Comparison of ENCODE assay signal across 11 mouse cellular contexts in the genomic region with DNA sequence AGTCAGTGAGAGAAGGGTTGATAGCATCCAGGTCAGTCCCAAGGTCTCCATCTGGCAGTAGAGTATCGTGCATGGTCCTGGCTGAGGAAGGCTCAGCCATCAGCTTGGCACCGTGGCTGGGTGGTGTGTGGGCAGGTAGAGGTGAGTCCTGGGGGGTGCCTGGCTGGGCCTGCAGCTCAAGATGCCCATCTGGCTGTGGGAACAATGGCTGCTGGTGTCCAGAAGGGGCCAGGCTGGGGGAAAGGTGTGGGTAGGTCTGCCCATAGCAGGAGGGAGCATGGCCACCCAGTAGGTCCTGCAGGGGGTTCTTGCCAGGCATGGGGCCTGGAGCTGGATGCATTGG. TPM values are rescaled to one million over a fixed set of nuclear protein-coding genes. Genes with fewer than 3 reads are reported as not detected.
DNase-seq lines count a peak whose midpoint lies in the region; ATAC-seq and TF ChIP-seq lines count a peak whose summit lies in the region.
"Had no signal": no experiment of that assay in that cellular context is flagged by ENCODE, and none has a peak within 500 bp of the region (broad histone marks: within the 10 kb centered on the region; RNA-seq: fewer than 3 reads in every experiment).

No protein-coding gene starts in this region.

- no peak for DNase-seq in lung, postnatal 0 days (ENCODE audit: low spot score)
- no peak for DNase-seq in left cerebral cortex, postnatal 10 days (ENCODE audit: extremely low spot score in 1 of 2, low spot score in 2 of 2)

- H3K36me3 ChIP-seq in lung, embryonic 15.5 days: no peaks in the 10 kb centered on the region
- no peaks in the 10 kb centered on the region for H3K36me3 ChIP-seq in lung, postnatal 0 days (ENCODE audit: insufficient read depth, low read length)
- H3K36me3 ChIP-seq in intestine, embryonic 15.5 days: no peaks in the 10 kb centered on the region
- no peaks in the 10 kb centered on the region for H3K36me3 ChIP-seq in neural tube, embryonic 13.5 days

- WGBS in lung, embryonic 15.5 days: 51% methylated on average over 2 of the region's 2 CpGs
- 43% methylated on average over 2 of the region's 2 CpGs for WGBS in lung, postnatal 0 days
- WGBS in intestine, embryonic 15.5 days: 52% methylated on average over 2 of the region's 2 CpGs
- WGBS in neural tube, embryonic 13.5 days: 67% methylated on average over 2 of the region's 2 CpGs

- no peak for ATAC-seq in lung, embryonic 15.5 days (ENCODE audit: borderline replicate concordance, extremely low read depth, low FRiP score, low TSS enrichment)
- no peak for ATAC-seq in lung, postnatal 0 days
- ATAC-seq in erythroblast, adult 5-6 weeks (replicated peaks; ENCODE audit: low FRiP score, poor library complexity, severe bottlenecking): peak; percentile 14; the same call in 1 of the 2 replicates
- 0 out of 2 replicates have a peak, but pooled peaks have one; percentile 2 for ATAC-seq in intestine, embryonic 15.5 days
- peak; percentile 60; the same call in 1 of the 2 replicates for ATAC-seq in neural tube, embryonic 13.5 days (ENCODE audit: low read depth)
- no peak for ATAC-seq in activated CD4-positive, CD25-positive, alpha-beta regulatory T cell, adult 4 months
- ATAC-seq: Patski had no signal

- H3K9ac ChIP-seq in lung, embryonic 15.5 days: no peak overlapping the region
- H3K9ac ChIP-seq in lung, postnatal 0 days (replicated peaks; ENCODE audit: low read depth): no peak overlapping the region
- no peak overlapping the region for H3K9ac ChIP-seq in intestine, embryonic 15.5 days
- H3K9ac ChIP-seq in neural tube, embryonic 13.5 days: no peak overlapping the region

- H3K4me1 ChIP-seq in lung, embryonic 15.5 days: 0 out of 2 replicates have a peak, but pooled peaks cover 5% of the 10 kb centered on the region
- no peaks in the 10 kb centered on the region for H3K4me1 ChIP-seq in lung, postnatal 0 days (ENCODE audit: insufficient read depth, low read depth, low read length)
- peaks cover 27% of the 10 kb centered on the region for H3K4me1 ChIP-seq in intestine, embryonic 15.5 days (replicated peaks)
- H3K4me1 ChIP-seq in neural tube, embryonic 13.5 days (replicated peaks): no peaks in the 10 kb centered on the region

- H3K4me3 ChIP-seq in lung, embryonic 15.5 days: no peak overlapping the region
- no peak overlapping the region for H3K4me3 ChIP-seq in lung, postnatal 0 days (ENCODE audit: low read depth, low read length)
- no peak overlapping the region for H3K4me3 ChIP-seq in intestine, embryonic 15.5 days (replicated peaks)
- H3K4me3 ChIP-seq in neural tube, embryonic 13.5 days: no peak overlapping the region

- no peak for TF ChIP-seq EP300 in lung, postnatal 0 days (IDR thresholded peaks at IDR 0.05)

- H3K9me3 ChIP-seq in lung, embryonic 15.5 days: no peaks in the 10 kb centered on the region
- no peaks in the 10 kb centered on the region for H3K9me3 ChIP-seq in lung, postnatal 0 days (ENCODE audit: low read length)
- no peaks in the 10 kb centered on the region for H3K9me3 ChIP-seq in intestine, embryonic 15.5 days
- H3K9me3 ChIP-seq in neural tube, embryonic 13.5 days: no peaks in the 10 kb centered on the region

- intact Hi-C loops in left cerebral cortex, postnatal 10 days (cut with DNase I): loop anchor here (2.0 kb wide), 1 partner anchor 38 kb away; no protein-coding TSS in a partner anchor

- H3K27ac ChIP-seq in lung, embryonic 15.5 days: no peak overlapping the region
- no peak overlapping the region for H3K27ac ChIP-seq in lung, postnatal 0 days (ENCODE audit: low read length)
- H3K27ac ChIP-seq in intestine, embryonic 15.5 days: no peak overlapping the region
- H3K27ac ChIP-seq in neural tube, embryonic 13.5 days (replicated peaks): no peak overlapping the region

- TF ChIP-seq CTCF in lung, postnatal 0 days (IDR thresholded peaks at IDR 0.05): no peak

- peak overlapping the region; percentile 64; the same call in 1 of the 2 replicates for H3K4me2 ChIP-seq in lung, embryonic 15.5 days
- no peak overlapping the region for H3K4me2 ChIP-seq in lung, postnatal 0 days (replicated peaks; ENCODE audit: low read depth, low read length)
- H3K4me2 ChIP-seq in intestine, embryonic 15.5 days (replicated peaks): 0 out of 2 replicates have a peak overlapping the region, but pooled peaks have one; percentile 58
- no peak overlapping the region; the same call in 1 of the 2 replicates for H3K4me2 ChIP-seq in neural tube, embryonic 13.5 days

- no peaks in the 10 kb centered on the region for H3K27me3 ChIP-seq in lung, embryonic 15.5 days
- H3K27me3 ChIP-seq in lung, postnatal 0 days (replicated peaks; ENCODE audit: insufficient read depth, low read length): no peaks in the 10 kb centered on the region
- no peaks in the 10 kb centered on the region for H3K27me3 ChIP-seq in intestine, embryonic 15.5 days (replicated peaks)
- H3K27me3 ChIP-seq in neural tube, embryonic 13.5 days: no peaks in the 10 kb centered on the region
- H3K27me3 ChIP-seq: Patski had no signal

RNA-seq across cellular contexts. Expression of a gene that starts 17.5 kb away (rescaled TPM):
- 33.4 and 35.7 TPM in 2 replicates for polyA plus RNA-seq in lung, embryonic 15.5 days (2015; fragmentation: Nextera tagmentation; extraction: Ambion mirVana)
- 35.6 and 37.5 TPM in 2 replicates for polyA plus RNA-seq in lung, postnatal 0 days (2015; fragmentation: Nextera tagmentation; extraction: Ambion mirVana)
- total RNA-seq in erythroblast, adult 5-6 weeks (2015; ENCODE audit: low replicate concordance): 17.1 and 20.9 TPM in 2 replicates
- total RNA-seq in erythroblast, adult 5-6 weeks (2017; ENCODE audit: low replicate concordance): 9.6 and 15.0 TPM in 2 replicates
- polyA plus RNA-seq in intestine, embryonic 15.5 days (2015; fragmentation: Nextera tagmentation; extraction: Ambion mirVana): 33.5 and 34.6 TPM in 2 replicates
- 80.0 and 81.9 TPM in 2 replicates for polyA plus RNA-seq in neural tube, embryonic 13.5 days (2015; fragmentation: Nextera tagmentation; extraction: Ambion mirVana)
- total RNA-seq in left cerebral cortex, postnatal 10 days (2021): 10 to 100 TPM; 34.6 to 35.8 TPM
- polyA plus RNA-seq in activated CD4-positive, CD25-positive, alpha-beta regulatory T cell, adult 4 months (2017; shearing (Covaris generic)): 10 to 100 TPM; 17.0 to 17.6 TPM

RNA-seq across cellular contexts. Expression of a gene that starts 25.6 kb away (rescaled TPM):
- polyA plus RNA-seq in lung, embryonic 15.5 days (2015; fragmentation: Nextera tagmentation; extraction: Ambion mirVana): 0.35 and 1.9 TPM in 2 replicates
- not detected in 2 replicates for polyA plus RNA-seq in lung, postnatal 0 days (2015; fragmentation: Nextera tagmentation; extraction: Ambion mirVana)
- total RNA-seq in erythroblast, adult 5-6 weeks (2015; ENCODE audit: low replicate concordance): not detected in 2 replicates
- not detected in 2 replicates for total RNA-seq in erythroblast, adult 5-6 weeks (2017; ENCODE audit: low replicate concordance)
- not detected in 2 replicates for polyA plus RNA-seq in intestine, embryonic 15.5 days (2015; fragmentation: Nextera tagmentation; extraction: Ambion mirVana)
- polyA plus RNA-seq in neural tube, embryonic 13.5 days (2015; fragmentation: Nextera tagmentation; extraction: Ambion mirVana): not detected in 2 replicates
- not detected for total RNA-seq in left cerebral cortex, postnatal 10 days (2021)
- polyA plus RNA-seq in activated CD4-positive, CD25-positive, alpha-beta regulatory T cell, adult 4 months (2017; shearing (Covaris generic)): not detected
- polyA plus RNA-seq: gonadal fat pad, adult 2 months; neural tube, embryonic 11.5 days; spleen, adult 2 months had no signal

RNA-seq across cellular contexts. Expression of a gene that starts 32.5 kb away (rescaled TPM):
- 75.5 and 78.5 TPM in 2 replicates for polyA plus RNA-seq in lung, embryonic 15.5 days (2015; fragmentation: Nextera tagmentation; extraction: Ambion mirVana)
- polyA plus RNA-seq in lung, postnatal 0 days (2015; fragmentation: Nextera tagmentation; extraction: Ambion mirVana): 47.2 and 49.2 TPM in 2 replicates
- 3.3 and 10.0 TPM in 2 replicates for total RNA-seq in erythroblast, adult 5-6 weeks (2015; ENCODE audit: low replicate concordance)
- total RNA-seq in erythroblast, adult 5-6 weeks (2017; ENCODE audit: low replicate concordance): 2.5 and 3.6 TPM in 2 replicates
- polyA plus RNA-seq in intestine, embryonic 15.5 days (2015; fragmentation: Nextera tagmentation; extraction: Ambion mirVana): 78.6 and 85.0 TPM in 2 replicates
- 79.6 and 79.7 TPM in 2 replicates for polyA plus RNA-seq in neural tube, embryonic 13.5 days (2015; fragmentation: Nextera tagmentation; extraction: Ambion mirVana)
- total RNA-seq in left cerebral cortex, postnatal 10 days (2021): 10 to 100 TPM; 72.3 to 76.6 TPM
- polyA plus RNA-seq in activated CD4-positive, CD25-positive, alpha-beta regulatory T cell, adult 4 months (2017; shearing (Covaris generic)): 10 to 100 TPM; 43.6 to 66.6 TPM

RNA-seq across cellular contexts. Expression of a gene that starts 38.0 kb away (rescaled TPM):
- 7.7 and 8.1 TPM in 2 replicates for polyA plus RNA-seq in lung, embryonic 15.5 days (2015; fragmentation: Nextera tagmentation; extraction: Ambion mirVana)
- polyA plus RNA-seq in lung, postnatal 0 days (2015; fragmentation: Nextera tagmentation; extraction: Ambion mirVana): 12.2 and 12.7 TPM in 2 replicates
- total RNA-seq in erythroblast, adult 5-6 weeks (2015; ENCODE audit: low replicate concordance): not detected in 2 replicates
- 0.28 TPM in 1 of 2 replicates, not detected in the other for total RNA-seq in erythroblast, adult 5-6 weeks (2017; ENCODE audit: low replicate concordance)
- polyA plus RNA-seq in intestine, embryonic 15.5 days (2015; fragmentation: Nextera tagmentation; extraction: Ambion mirVana): 23.1 and 29.0 TPM in 2 replicates
- 143 and 149 TPM in 2 replicates for polyA plus RNA-seq in neural tube, embryonic 13.5 days (2015; fragmentation: Nextera tagmentation; extraction: Ambion mirVana)
- total RNA-seq in left cerebral cortex, postnatal 10 days (2021): 100 to 1,000 TPM; 291 to 324 TPM
- polyA plus RNA-seq in activated CD4-positive, CD25-positive, alpha-beta regulatory T cell, adult 4 months (2017; shearing (Covaris generic)): 1 to 10 TPM; 5.6 to 8.6 TPM

RNA-seq across cellular contexts. Expression of a gene that starts 59.4 kb away (rescaled TPM):
- 44.8 and 49.9 TPM in 2 replicates for polyA plus RNA-seq in lung, embryonic 15.5 days (2015; fragmentation: Nextera tagmentation; extraction: Ambion mirVana)
- 1.4 and 2.5 TPM in 2 replicates for polyA plus RNA-seq in lung, postnatal 0 days (2015; fragmentation: Nextera tagmentation; extraction: Ambion mirVana)
- 12.3 and 20.3 TPM in 2 replicates for total RNA-seq in erythroblast, adult 5-6 weeks (2015; ENCODE audit: low replicate concordance)
- total RNA-seq in erythroblast, adult 5-6 weeks (2017; ENCODE audit: low replicate concordance): 40.4 and 60.1 TPM in 2 replicates
- 26.8 and 28.3 TPM in 2 replicates for polyA plus RNA-seq in intestine, embryonic 15.5 days (2015; fragmentation: Nextera tagmentation; extraction: Ambion mirVana)
- polyA plus RNA-seq in neural tube, embryonic 13.5 days (2015; fragmentation: Nextera tagmentation; extraction: Ambion mirVana): 7.0 and 8.2 TPM in 2 replicates
- 1 to 10 TPM; 3.1 to 3.9 TPM for total RNA-seq in left cerebral cortex, postnatal 10 days (2021)
- polyA plus RNA-seq in activated CD4-positive, CD25-positive, alpha-beta regulatory T cell, adult 4 months (2017; shearing (Covaris generic)): 1 to 10 TPM; 7.3 to 7.4 TPM

Comparison
In these comparisons a context has a peak if more than half of its experiments do, and no peak if none do; other contexts are left out.
1. H3K4me2 ChIP-seq: peak in lung, embryonic 15.5 days (single experiment) and intestine, embryonic 15.5 days (single experiment); none in lung, postnatal 0 days (single experiment) and neural tube, embryonic 13.5 days (single experiment).
2. ATAC-seq: peak in erythroblast, adult 5-6 weeks (single experiment), intestine, embryonic 15.5 days (single experiment) and neural tube, embryonic 13.5 days (single experiment); none in lung, embryonic 15.5 days (single experiment), lung, postnatal 0 days (single experiment) and activated CD4-positive, CD25-positive, alpha-beta regulatory T cell, adult 4 months (single experiment).